Mouse (Mus musculus) NIH3T3 (cell line): ENCODE measurements around the gene Atp6v0e.

Source experiments
- DNase-seq: peaks from one replicate; pipeline ENCODE4 v3.0.0-alpha.2; 2012; ENCODE audit warnings: low read depth

Atp6v0e gene

DNA sequence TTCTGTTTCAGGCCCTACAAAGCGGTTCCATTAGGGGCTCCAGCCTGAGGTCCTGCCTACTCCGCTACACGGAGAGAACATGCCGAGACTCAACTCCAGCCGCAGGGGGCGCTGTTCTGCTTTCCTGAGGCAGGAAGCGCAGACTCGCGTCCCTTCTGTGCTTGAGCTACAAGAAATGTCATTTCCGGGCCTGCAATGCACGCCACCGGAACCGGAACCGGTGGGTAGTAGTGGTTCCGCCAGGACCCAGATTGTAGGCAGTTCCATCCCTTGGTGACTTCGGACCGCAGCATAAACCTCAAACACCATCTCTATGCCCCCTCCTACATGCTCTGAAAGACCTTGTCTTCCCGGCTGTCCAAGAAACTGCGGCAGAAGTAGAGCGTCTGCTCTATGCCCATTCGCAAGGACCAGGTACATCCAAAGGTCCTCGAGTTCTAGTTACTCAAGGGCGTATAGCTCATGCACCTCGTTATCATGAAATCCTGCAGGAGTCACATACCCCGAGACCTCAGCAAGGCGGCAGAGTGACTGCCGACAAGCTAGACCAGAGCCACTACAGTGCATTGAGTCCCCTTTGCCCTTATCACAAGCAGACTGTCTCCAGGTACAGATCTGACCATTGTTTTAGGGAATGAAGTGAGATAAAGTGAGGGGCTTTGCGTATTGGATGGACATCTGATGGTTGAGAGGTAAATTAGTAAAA is at the start of gene Atp6v0e:
Gene Atp6v0e (plus strand): TSS at position 254 of the 706 bp plus-strand sequence.
- peak; percentile 50 for DNase-seq

DNA sequence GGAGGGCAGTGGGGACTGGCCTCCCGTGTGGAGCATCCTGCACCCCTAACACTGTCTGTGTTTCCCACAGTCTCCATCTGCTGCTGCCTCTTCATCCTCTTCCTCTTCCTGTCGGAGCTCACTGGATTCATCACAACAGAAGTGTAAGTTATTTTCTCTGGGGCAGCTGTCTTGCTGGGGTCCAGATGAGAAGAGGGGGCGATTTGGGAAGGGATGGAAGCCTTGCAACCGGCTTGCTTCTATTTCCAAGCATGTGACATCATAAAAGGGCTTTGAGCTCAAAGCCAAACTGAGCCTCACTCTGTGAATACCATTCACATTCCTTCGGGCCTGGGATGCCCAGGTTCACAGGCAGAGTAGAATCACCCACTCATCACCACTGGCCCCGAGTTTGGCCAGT is 48.7 kb upstream of the Atp6v0e start:
- DNase-seq, result no peak

DNA sequence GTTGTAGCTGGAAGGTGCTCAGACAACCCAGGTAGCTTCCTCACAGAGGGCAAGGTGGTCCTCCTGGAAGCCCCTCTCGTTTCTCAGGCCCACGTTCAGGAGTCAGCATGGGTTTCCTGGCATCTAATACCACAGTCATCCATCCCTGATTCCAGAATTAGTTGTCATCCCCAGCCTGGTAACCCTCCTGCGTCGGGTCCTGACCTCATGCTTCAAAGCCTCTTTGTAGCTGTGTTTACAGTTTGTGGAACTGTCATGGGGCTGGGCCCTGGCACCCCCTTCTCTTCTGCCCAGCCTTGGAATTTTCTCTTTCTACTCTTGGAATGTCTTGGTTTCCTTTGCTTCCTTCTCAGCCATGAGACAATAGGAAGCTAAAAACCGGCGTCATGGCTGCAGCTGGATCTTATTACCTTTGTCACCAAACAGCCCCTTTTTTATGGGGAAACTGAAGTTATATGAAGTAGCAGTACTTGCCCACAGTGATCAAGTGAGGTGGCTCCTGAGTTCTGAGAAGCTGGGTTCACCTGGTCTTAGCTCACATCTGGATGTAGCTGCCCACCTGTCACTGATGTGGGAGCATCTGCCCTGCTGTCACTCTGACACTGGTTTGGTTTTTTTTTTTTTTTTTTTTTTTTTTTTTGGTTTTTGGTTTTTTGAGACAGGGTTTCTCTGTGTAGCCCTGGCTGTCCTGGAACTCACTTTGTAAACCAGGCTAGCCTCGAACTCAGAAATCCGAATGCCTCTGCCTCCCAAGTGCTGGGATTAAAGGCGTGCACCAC is 48.1 kb upstream of the Atp6v0e start:
- DNase-seq, result no peak

DNA sequence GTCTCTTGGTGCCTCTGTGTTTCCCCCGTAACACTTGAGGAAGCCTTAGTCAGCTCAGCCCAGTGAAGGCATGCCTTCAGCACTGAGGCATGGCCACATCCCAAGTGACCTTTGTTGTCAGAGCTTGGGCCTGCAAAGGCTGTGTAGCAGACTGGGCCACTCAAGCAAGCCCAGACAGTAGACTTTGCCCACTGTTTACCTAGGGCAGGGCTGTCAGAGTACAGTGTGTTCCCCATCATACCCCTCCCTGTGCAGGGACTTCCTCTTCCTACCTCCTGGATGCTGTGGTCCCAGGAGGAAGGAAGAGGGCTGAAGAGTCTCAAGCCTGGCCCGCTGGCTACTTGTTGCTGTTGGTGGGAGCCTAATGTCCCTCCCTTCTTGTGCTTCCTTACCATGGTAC is 46.3 kb upstream of the Atp6v0e start:
- no peak for DNase-seq

DNA sequence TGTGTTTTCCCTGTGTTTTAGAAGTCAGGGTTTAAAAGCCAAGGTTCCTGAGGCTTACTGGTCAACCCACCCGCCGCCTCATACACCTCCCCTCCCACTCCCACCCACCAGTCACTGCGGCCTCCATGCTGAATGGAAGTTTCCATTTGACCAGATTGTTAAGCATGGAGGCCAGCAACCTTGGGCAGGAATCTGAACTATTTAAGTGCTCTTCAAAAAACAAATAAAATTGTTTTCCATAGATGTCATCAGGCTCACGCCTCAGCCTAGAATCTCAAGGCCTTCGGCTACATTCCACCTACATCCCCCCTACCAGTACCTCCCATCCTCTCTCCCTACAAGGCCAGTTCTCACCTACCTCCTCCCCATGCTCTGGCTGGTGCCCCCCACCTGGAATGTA is 44.5 kb upstream of the Atp6v0e start:
- DNase-seq, result no peak

DNA sequence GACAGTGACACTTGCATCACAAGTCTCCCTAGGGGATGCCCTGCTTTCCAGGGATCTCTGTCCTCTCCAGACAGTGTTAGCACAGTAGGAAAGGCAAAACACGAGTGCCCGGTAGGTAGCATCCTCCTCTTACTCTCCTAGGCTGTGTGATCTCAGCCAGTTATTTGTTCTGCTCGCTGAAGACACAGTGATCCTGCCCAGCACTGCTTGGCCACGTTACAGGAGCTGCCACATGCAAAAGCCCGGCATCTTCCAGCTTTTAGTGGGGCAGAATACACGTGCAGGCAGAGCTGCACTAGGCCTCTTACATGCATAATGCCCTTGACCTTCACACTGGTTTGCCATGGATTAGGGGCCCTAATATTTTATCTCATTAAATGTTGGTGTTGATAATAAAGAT is 43.5 kb upstream of the Atp6v0e start:
- DNase-seq, result no peak

DNA sequence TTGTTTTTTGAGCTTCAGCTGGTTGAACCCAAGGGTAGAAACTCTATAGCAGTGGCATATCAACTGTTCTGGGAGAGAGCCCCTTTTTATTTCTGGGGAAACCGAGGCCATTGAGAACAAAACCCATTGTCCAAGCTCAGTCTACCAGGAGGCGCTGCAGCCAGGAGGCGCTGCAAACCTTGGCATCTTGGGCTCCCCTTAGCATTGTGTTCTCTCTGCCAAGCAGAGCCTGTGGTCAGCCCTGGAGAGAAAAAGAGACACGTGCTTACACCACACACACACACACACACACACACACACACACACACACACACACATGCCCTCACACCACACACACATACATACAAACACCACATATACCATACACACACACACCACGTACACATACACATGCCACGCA is 42.7 kb upstream of the Atp6v0e start:
- DNase-seq, result no peak

DNA sequence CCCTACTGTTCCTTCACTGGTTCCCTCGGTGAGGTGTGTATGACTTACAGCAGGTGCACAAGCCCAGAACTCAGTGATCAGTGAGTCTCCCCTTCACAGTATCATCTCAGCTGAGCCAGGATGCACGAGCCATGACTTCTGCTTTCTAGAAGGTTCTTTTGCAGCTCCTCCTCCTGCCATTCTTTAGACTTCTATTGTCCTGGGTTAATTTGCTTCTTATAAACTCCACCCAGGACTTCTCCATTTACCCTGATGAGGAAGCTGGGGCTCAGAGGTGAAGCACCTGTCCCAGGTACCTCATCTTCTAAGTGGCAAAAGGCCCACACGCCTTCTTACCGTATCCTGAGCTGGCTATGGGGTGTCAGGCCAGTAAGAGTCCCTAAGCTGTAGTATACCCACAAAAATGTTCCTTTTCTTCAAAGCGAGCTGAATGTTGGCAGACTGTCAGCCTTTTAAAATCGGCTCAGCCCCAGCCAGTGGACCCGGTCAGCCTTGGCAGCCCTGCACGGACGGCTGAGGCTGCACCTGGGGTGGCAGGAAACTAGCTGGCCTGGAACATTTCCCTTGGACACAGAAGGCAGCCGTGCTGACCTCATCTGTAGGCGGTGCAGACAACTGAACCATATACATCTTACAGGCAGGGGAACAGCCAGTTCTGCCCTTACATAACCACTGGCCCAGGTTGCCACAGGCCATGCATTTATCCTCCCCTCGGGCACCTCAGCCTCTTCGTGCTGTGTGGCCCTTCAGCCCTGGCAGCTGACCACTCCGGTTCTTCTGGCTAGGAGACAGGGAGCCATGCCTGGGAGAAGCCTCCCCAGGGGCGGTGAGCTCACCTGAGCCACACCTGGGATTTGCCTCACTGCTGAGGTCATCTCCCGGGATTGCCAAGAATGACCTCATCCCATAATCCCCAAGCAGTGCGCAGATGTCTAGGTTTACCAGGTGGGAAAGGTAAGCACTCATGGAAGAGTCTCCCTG is 42.0 kb upstream of the Atp6v0e start:
- peak; percentile 69 for DNase-seq

DNA sequence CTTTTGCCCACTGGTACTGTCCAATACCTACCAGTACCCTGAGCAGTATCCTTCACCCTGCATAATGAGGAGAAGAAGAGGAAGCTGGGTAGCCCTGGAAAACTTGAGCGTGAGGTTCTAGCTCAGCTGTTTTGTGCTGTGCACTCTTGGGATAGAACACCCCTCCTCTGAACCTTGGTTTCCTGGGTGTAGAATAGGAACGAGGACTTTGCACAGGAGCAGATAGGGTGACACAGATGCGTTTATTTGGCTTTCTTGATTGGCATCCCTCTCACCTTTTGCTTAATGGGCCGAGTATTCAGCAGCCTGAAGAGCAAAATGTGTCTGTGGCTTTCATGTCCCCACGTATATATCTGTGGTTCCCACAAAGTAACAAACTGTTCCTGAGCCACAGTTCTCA is 41.1 kb upstream of the Atp6v0e start:
- no peak for DNase-seq

DNA sequence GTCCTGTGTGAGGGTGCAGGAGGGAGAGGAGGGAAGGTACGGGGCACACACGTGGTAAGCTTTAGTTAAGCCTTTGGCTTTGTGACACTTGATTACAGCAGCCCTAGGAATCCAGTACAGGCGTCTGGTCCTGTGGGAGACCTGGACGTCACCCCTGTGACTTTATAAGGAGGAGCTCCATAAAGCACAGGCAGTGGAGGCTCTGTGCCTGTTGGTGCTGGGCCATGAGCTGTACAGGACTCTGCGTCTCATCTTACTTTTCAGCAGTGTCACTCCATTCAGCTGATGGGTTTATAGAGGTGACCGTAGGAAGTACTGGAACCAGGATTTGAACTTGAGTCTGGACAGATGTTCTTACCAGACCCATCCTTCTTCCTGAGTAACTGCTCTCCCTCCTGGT is 39.0 kb upstream of the Atp6v0e start:
- DNase-seq, result no peak

DNA sequence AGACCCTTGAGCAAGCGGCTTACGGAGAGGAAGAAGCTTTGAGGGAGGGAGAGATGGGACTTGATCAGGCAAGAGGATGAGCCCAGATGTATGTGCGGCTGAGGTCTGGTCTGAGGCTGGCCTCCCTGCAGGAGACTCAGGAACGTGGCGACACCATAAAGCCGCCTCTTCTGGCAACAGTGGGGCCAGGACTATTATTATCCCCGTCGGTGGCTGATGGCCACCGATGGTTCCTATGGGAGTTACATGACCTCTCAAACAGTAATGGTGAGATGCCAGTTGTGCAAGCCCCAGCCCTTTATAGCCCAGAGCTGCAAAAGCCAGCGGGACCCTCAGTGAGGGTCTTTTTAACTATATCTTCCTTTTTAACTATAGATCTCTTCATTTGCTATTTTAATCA is 38.0 kb upstream of the Atp6v0e start:
- DNase-seq, result no peak

DNA sequence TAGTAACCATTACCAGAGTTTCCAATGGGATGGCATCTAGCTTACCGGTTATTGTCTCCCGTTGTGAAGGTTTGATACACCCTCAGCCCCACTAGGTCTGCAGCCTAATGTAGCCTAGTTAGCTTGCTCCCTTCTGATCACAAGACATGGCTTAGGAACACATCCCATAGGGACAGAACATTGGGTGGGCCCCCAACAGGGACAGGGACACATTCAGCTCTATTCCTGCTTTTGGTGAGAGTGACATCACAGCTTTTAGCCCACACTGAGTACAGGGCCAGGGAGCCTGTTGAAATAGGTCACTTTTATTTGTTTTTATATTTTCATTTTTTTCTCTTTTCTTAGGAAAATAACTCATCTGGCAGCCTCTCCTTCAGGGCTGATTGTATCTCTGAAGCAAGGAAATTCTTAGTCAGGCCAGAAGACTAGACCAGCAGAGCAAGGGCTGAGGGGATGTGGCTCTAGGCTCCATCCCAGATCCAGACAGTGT is 37.5 kb upstream of the Atp6v0e start:
- no peak for DNase-seq

DNA sequence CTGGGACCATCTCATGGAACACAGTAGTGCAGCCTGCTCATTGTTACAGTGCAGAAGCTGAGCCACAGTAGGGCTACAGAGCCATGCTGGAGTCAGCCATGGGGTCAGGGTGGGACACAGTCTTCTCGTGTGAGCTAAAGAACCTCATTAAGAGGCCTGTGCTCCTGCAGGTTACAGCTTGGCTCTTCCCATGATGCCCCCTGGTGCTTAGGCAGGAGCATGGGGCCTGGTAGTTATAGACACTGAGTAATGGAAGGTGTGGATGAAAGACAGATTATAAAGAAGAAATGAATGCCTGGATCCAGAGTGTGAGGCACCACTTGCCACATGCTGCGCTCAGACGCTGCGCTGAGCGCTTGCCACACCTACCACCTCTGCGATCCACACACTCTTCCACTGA is 34.6 kb upstream of the Atp6v0e start:
- DNase-seq, result peak; percentile 36

DNA sequence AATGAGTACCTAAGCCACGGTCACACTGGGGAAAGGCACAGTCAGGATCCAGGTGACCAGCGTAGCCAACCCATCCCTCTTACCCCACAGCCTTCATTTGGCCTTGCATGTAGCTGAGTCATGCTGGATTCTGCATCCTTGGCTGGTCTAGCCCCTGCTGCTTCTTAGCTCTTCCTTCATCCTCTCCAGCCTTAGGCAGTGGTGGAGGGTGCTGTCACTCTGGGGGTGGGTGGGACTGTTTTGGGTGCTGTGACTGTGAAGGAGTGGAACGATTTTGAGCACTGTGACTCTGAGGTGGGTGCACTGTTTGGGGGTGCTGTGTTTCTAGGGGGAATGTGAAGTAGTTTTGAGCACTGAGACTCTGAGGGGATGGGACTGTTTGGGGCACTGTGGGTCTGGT is 34.1 kb upstream of the Atp6v0e start:
- no peak for DNase-seq

DNA sequence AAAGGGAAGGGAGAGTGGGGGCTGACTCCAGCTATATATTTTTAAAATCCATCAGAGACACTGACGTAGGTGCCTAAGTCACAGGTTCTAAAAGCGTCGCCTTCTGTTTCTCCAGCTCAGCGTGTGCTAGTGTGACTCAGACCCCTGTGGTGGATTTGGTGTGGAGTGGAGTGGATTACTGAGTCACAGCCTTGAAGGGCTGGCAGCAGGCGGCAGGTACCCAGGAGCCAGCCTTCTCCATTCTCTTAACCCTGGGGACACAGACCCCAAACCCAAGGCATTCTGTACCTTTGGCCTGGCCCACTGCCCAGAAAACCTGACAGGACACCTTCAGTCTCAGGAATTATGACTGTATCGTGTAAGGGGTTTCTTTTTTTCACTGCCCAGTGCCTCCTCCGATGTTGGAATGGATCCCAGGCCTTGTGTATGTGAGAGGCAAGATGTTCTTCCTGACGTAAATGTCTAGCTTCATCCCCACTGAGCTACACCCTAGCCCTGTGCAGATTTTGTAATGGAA is 31.2 kb upstream of the Atp6v0e start:
- peak; percentile 31 for DNase-seq

DNA sequence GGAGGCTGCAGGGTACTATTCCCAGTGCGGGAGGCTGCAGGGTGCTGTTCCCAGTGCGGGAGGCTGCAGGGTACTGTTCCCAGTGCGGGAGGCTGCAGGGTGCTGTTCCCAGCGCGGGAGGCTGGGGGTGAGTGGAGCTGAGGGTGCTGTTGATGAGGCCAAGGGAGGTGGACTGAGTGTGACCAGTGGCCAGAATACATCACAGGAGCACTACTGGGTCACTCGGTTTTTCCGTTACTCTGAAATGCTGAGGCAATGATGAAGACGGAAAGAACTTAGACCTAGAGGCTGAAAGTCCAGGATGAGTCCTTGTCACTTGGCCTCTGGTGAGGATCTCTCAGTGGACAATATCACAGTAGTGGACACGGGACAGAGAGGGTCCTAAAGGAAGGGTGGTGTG is 29.8 kb upstream of the Atp6v0e start:
- no peak for DNase-seq

DNA sequence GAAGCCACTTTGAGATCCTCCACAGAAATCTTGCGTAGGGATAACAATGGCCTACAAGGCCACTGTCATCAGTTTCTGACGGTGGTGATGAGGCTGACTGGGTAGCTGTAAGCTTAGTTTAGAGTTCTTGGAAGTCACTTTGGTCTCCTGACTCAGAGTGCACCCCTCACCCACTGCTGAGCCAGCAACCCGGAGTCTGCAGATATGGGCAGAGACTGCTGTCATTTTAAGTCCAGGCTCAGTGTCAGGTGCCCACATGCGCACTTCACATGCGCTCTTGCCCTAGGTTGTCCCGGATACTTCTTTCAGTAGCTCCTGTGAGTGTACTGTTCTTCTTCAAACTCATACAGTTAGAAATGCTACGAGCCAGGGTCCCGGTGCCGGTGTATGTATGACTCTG is 29.1 kb upstream of the Atp6v0e start:
- no peak for DNase-seq

DNA sequence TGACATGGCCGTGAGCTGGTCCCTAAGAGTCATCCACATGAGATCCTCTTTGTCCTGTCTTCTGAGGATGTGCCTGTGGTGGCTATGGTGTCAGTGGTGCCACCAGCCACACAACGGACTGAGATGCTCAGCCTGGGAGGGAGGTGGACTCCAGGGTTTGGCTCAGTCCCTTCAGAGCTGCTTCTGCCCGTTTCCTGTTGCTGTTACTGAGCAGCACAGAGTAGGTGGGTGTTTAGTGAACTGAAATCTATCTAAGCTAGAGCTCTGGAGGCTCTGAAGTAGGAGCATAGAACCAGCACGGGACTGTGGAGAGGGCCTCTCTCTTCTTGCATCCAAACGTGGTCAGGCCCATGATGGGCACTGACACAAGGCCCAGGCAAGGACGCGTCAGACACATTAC is 28.5 kb upstream of the Atp6v0e start:
- no peak for DNase-seq

DNA sequence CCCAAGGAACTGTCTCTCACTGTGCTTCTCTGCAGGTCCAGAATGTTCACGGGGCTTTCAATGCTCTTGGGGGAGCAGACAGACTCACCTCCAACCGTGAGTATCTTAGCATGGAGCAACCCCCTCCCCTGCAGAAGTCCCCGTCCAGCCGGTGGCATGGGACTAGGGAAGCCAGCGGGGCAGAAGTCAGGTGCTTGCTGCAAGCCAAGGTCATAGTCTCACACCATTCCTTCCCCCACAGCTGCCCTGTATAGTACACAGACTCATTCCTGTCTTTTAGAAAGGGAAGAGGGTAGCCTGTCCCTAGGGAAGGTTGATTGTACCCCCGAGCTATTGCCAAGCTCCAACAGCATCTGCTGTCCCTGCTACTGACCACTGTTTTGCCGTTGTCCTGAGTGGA is 27.1 kb upstream of the Atp6v0e start:
- DNase-seq, result no peak

DNA sequence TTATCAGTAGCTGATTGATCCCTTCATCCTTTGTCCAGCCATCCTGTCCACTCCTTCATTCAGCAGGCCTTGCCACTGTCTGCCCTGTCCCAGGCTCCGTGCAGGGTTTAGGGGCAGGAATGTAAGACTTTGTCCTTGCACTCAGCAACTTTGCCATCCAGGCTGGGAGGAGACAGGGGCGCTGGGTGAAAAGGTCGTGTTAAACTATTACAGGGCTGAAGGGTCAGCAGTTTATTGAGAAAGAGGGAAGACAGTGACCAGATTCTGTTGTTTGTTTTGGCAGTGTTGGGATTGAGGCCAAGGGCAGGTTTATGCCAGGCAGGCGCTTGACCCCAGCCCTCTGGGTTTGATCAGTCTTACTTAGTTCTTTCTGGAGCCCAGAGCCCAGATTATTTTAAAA is 25.2 kb upstream of the Atp6v0e start:
- DNase-seq, result no peak

DNA sequence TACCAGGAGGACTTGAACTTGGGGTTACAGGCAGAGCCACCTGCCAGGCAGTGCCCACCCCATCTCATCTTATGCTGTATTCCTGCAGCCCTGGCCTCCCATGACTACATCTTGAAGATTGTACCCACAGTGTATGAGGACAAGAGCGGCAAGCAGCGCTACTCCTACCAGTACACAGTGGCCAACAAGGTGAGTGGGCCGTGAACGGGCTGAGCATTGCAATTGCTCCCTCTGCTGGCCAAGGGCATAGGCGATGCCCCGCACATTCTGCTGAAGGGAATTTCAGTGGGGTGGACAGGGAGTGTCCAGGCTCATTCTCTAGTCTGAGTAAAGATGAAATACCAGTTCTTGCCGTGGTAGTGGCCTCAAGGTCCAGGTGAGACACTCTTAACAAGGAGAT is 24.4 kb upstream of the Atp6v0e start:
- peak; percentile 91 for DNase-seq

DNA sequence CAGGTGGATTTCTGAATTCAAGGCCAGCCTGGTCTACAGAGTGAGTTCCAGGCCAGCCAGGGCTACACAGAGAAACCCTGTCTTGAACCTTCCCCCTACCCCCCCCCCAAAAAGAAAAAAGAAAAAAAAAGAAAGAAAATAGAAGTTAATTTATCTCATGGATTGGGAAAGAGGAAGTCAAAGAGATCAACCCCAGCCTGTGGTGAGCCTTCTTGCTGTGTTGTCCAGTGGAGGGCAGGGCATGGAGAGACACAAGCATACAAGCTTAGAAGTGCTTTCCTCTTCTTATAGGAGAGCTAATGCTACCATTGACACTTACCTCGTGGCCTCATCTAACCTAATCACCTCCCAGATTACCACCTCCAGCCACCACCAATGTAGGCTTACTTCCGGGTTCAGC is 23.2 kb upstream of the Atp6v0e start:
- DNase-seq, result no peak
